Mouse (Mus musculus): ENCODE measurements around the gene Ncam1. TPM values are rescaled to one million over a fixed set of nuclear protein-coding genes. Genes with fewer than 3 reads are reported as not detected.

Ncam1 gene
- polyA plus RNA-seq (2015; fragmentation: Nextera tagmentation; extraction: Ambion mirVana) = 163 and 166 TPM in 2 replicates

GRCm38 (mm10) chr9:49798806-49799205, at the start of gene Ncam1:
Gene Ncam1 (minus strand): TSS chr9:49798925.
- H3K9me3 ChIP-seq (replicated peaks) = no peaks in the 10 kb centered on the region
- peak within 1 kb of the TSS; percentile 74 for H3K4me3 ChIP-seq (replicated peaks)
- peak within 1 kb of the TSS; percentile 94 for H3K4me2 ChIP-seq
- peaks cover 28% of the 10 kb centered on the region for H3K4me1 ChIP-seq
- H3K27ac ChIP-seq = peak within 1 kb of the TSS; percentile 90
- peak within 1 kb of the TSS; percentile 68 for H3K9ac ChIP-seq
- no peaks in the 10 kb centered on the region for H3K36me3 ChIP-seq
- under 1% methylated on average over 23 of the region's 23 CpGs for WGBS
- H3K27me3 ChIP-seq = 0 out of 2 replicates have a peak, but pooled peaks cover 8% of the 10 kb centered on the region
- ATAC-seq (replicated peaks; ENCODE audit: low FRiP score) = peak; percentile 73

- Histone ChIP-seq H3K9ac (no peak overlapping the region), H3K4me1 (no peaks in the 10 kb centered on the region), H3K4me2 (no peak overlapping the region), H3K27me3 (no peaks in the 10 kb centered on the region), H3K9me3 (replicated peaks) (no peaks in the 10 kb centered on the region), H3K27ac (no peak overlapping the region), H3K4me3 (replicated peaks) (no peak overlapping the region), H3K36me3 (no peaks in the 10 kb centered on the region)
- WGBS = 90% methylated on average over 1 of the region's 1 CpGs
- ATAC-seq (replicated peaks; ENCODE audit: low FRiP score) = no peak
These were observed 35.3 kb upstream of the Ncam1 start for GRCm38 (mm10) chr9:49834013-49834412.

GRCm38 (mm10) chr9:49827671-49828070, 28.9 kb upstream of the Ncam1 start:
- Histone ChIP-seq H3K9me3 (replicated peaks) (no peaks in the 10 kb centered on the region), H3K4me2 (no peak overlapping the region), H3K9ac (no peak overlapping the region), H3K36me3 (no peaks in the 10 kb centered on the region), H3K4me1 (no peaks in the 10 kb centered on the region), H3K4me3 (replicated peaks) (no peak overlapping the region), H3K27ac (no peak overlapping the region), H3K27me3 (no peaks in the 10 kb centered on the region)
- no peak for ATAC-seq (replicated peaks; ENCODE audit: low FRiP score)
- WGBS = 87% methylated on average over 8 of the region's 8 CpGs

GRCm38 (mm10) chr9:49816115-49816650, 17.5 kb upstream of the Ncam1 start:
- no peaks in the 10 kb centered on the region for H3K9me3 ChIP-seq (replicated peaks)
- peaks cover 14% of the 10 kb centered on the region for H3K4me1 ChIP-seq
- H3K27ac ChIP-seq = peak overlapping the region; percentile 54
- 35% methylated on average over 10 of the region's 10 CpGs for WGBS
- H3K27me3 ChIP-seq = no peaks in the 10 kb centered on the region
- H3K36me3 ChIP-seq = no peaks in the 10 kb centered on the region
- ATAC-seq (replicated peaks; ENCODE audit: low FRiP score) = peak; percentile 52
- no peak overlapping the region for H3K9ac ChIP-seq
- no peak overlapping the region for H3K4me3 ChIP-seq (replicated peaks)
- 0 out of 2 replicates have a peak overlapping the region, but pooled peaks have one; percentile 13 for H3K4me2 ChIP-seq

- H3K4me3 ChIP-seq (replicated peaks) = no peak overlapping the region
- no peaks in the 10 kb centered on the region for H3K36me3 ChIP-seq
- H3K4me2 ChIP-seq = no peak overlapping the region
- no peak overlapping the region for H3K9ac ChIP-seq
- no peak overlapping the region for H3K27ac ChIP-seq
- H3K27me3 ChIP-seq = no peaks in the 10 kb centered on the region
- H3K4me1 ChIP-seq = peaks cover 14% of the 10 kb centered on the region
- ATAC-seq (replicated peaks; ENCODE audit: low FRiP score) = no peak
- no peaks in the 10 kb centered on the region for H3K9me3 ChIP-seq (replicated peaks)
- 91% methylated on average over 2 of the region's 2 CpGs for WGBS
These were observed 15.7 kb upstream of the Ncam1 start for GRCm38 (mm10) chr9:49814442-49814841.

- Histone ChIP-seq H3K27me3 (0 out of 2 replicates have a peak, but pooled peaks cover 8% of the 10 kb centered on the region), H3K4me3 (replicated peaks) (no peak overlapping the region), H3K9ac (no peak overlapping the region), H3K9me3 (replicated peaks) (no peaks in the 10 kb centered on the region), H3K4me1 (no peaks in the 10 kb centered on the region), H3K36me3 (no peaks in the 10 kb centered on the region), H3K27ac (no peak overlapping the region), H3K4me2 (no peak overlapping the region)
- WGBS = 56% methylated on average over 3 of the region's 3 CpGs
- ATAC-seq (replicated peaks; ENCODE audit: low FRiP score) = no peak
These were observed 4.5 kb upstream of the Ncam1 start for GRCm38 (mm10) chr9:49803222-49803621.

- Histone ChIP-seq H3K27ac (peak overlapping the region; percentile 90), H3K36me3 (no peaks in the 10 kb centered on the region), H3K27me3 (0 out of 2 replicates have a peak, but pooled peaks cover 8% of the 10 kb centered on the region), H3K4me1 (peaks cover 31% of the 10 kb centered on the region), H3K4me3 (replicated peaks) (peak overlapping the region; percentile 74), H3K9me3 (replicated peaks) (no peaks in the 10 kb centered on the region), H3K9ac (peak overlapping the region; percentile 68), H3K4me2 (peak overlapping the region; percentile 94)
- WGBS = under 1% methylated on average over 58 of the region's 58 CpGs
- peak; percentile 26; the same call in 1 of the 2 replicates for ATAC-seq (replicated peaks; ENCODE audit: low FRiP score)
These were observed 729 bp downstream of the Ncam1 start for GRCm38 (mm10) chr9:49797821-49798571.

GRCm38 (mm10) chr9:49797508-49797820, 1.3 kb downstream of the Ncam1 start:
- H3K4me2 ChIP-seq = peak overlapping the region; percentile 94
- peak overlapping the region; percentile 74 for H3K4me3 ChIP-seq (replicated peaks)
- H3K9ac ChIP-seq = peak overlapping the region; percentile 68
- no peaks in the 10 kb centered on the region for H3K36me3 ChIP-seq
- H3K4me1 ChIP-seq = peaks cover 31% of the 10 kb centered on the region
- 0% methylated on average over 15 of the region's 15 CpGs for WGBS
- H3K27me3 ChIP-seq = 0 out of 2 replicates have a peak, but pooled peaks cover 5% of the 10 kb centered on the region
- no peak; the same call in 1 of the 2 replicates for ATAC-seq (replicated peaks; ENCODE audit: low FRiP score)
- peak overlapping the region; percentile 90 for H3K27ac ChIP-seq
- no peaks in the 10 kb centered on the region for H3K9me3 ChIP-seq (replicated peaks)

- under 1% methylated on average over 51 of the region's 52 CpGs for WGBS
- H3K4me3 ChIP-seq (replicated peaks) = peak overlapping the region; percentile 74
- peak overlapping the region; percentile 68 for H3K9ac ChIP-seq
- ATAC-seq (replicated peaks; ENCODE audit: low FRiP score) = peak; percentile 88
- no peaks in the 10 kb centered on the region for H3K36me3 ChIP-seq
- no peaks in the 10 kb centered on the region for H3K9me3 ChIP-seq (replicated peaks)
- H3K4me2 ChIP-seq = peak overlapping the region; percentile 94
- H3K27ac ChIP-seq = peak overlapping the region; percentile 90
- 0 out of 2 replicates have a peak, but pooled peaks cover under 1% of the 10 kb centered on the region for H3K27me3 ChIP-seq
- peaks cover 31% of the 10 kb centered on the region for H3K4me1 ChIP-seq
These were observed 1.9 kb downstream of the Ncam1 start for GRCm38 (mm10) chr9:49796618-49797507.

- WGBS = 40% methylated on average over 5 of the region's 5 CpGs
- no peak for ATAC-seq (replicated peaks; ENCODE audit: low FRiP score)
- H3K4me3 ChIP-seq (replicated peaks) = no peak overlapping the region
- H3K36me3 ChIP-seq = no peaks in the 10 kb centered on the region
- no peaks in the 10 kb centered on the region for H3K9me3 ChIP-seq (replicated peaks)
- H3K9ac ChIP-seq = no peak overlapping the region
- no peaks in the 10 kb centered on the region for H3K27me3 ChIP-seq
- peaks cover 31% of the 10 kb centered on the region for H3K4me1 ChIP-seq
- peak overlapping the region; percentile 94 for H3K4me2 ChIP-seq
- H3K27ac ChIP-seq = no peak overlapping the region
These were observed 2.8 kb downstream of the Ncam1 start for GRCm38 (mm10) chr9:49795881-49796280.

- H3K9me3 ChIP-seq (replicated peaks) = no peaks in the 10 kb centered on the region
- no peak overlapping the region for H3K4me2 ChIP-seq
- H3K4me1 ChIP-seq = peaks cover 31% of the 10 kb centered on the region
- 62% methylated on average over 6 of the region's 6 CpGs for WGBS
- no peak overlapping the region for H3K9ac ChIP-seq
- no peaks in the 10 kb centered on the region for H3K36me3 ChIP-seq
- no peak overlapping the region for H3K4me3 ChIP-seq (replicated peaks)
- ATAC-seq (replicated peaks; ENCODE audit: low FRiP score) = no peak
- H3K27ac ChIP-seq = no peak overlapping the region
- no peaks in the 10 kb centered on the region for H3K27me3 ChIP-seq
These were observed 4.7 kb downstream of the Ncam1 start for GRCm38 (mm10) chr9:49793987-49794550.
